Mouse (Mus musculus) monocyte, adult 2 months (primary cell): ENCODE data around the gene Caprin1.

ENCODE experiments used
- DNase-seq, 2 experiments: peaks; one replicate each; pipeline ENCODE4 v3.0.0; 2022; ENCODE audit warnings: low spot score in 2 of 2, low read depth in 1 of 2

The Caprin1 gene

DNA sequence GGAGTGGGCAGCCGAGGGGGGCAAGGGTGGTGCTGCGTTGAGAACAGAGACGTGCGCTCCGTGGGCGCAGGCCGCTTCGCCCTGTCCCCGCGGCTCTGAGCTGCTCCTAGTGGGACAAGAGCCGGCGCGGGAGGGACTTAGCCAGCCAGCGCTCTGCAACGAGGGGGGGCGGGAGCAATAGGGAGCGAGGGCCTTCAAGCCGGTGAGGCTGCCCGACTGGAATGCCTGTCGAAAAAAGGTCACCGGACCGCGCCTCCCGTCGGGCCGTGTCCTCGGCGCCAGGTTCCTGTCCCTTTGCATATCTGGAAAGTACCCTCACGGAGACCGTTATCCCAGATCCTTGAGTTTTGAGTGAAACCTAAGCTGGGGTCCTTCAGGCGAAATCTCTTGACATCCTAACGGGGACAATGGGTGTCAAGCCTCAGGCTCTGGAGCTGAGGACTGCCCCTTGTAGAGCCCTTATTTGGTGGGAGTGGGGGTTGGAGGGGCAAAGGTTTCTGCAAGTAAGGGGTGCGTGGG lies at the start of gene Caprin1:
Gene Caprin1 (minus strand): TSS at position 159 of the 519 bp plus-strand sequence.
- DNase-seq: peak; percentile 84 to 90

DNA sequence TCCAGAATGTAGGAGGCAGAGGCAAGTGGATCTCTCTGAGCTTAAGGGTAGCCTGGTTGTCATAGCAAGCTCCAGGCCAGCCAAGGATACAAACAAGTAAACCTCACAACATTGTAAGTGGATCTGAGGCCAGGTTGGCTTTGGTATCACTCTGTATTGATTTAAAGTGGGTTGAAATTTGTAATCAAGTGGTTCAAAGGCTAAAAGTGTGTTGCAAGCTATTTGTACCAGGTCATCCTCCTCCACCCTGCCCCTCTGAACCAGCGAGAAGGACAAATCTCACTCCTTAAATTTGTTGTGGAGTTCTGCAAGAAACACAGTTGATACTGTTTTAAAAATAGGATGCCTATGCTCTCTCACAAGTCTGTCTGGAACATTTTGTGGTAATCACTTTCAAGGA lies 49.4 kb upstream of the Caprin1 start:
- DNase-seq: no peak

DNA sequence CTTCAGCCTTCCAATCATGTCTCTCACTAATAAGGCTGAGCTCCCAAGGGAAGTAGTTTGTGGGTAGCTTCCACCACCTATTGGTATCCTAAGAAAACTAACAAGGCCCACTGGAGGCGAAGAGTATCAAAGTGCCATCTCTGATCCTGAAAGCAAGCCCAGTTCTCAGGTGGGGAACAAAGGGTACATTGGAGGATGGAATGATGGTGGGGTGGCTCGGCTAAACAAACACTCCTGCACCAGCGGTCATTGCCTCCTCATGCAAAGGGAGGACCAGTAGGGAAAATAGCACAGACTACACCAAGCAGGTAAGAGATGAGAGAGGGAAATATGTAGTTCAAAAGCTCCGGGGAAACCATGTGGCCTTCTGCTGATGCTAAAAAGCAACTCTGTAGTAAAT lies 48.8 kb upstream of the Caprin1 start:
- DNase-seq: no peak

DNA sequence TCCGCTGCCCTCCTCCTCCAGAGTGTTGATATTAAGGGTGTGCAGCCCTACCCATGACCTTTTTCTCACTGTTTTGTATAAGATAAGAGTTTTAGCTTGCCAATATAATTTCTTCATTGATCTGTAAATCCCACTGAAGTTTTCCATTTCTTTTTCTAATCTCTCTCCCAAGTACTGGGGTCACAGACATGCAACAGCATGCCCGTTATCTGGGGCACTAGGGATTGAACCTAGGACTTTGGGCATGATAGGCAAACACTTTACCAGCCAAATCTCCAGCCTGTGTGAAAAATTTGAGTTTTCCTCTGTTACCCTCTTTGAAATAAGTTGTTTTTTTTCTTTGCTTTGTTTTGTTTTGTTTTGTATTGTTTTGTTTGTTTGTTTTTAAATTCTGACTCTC lies 46.6 kb upstream of the Caprin1 start:
- no peak for DNase-seq

DNA sequence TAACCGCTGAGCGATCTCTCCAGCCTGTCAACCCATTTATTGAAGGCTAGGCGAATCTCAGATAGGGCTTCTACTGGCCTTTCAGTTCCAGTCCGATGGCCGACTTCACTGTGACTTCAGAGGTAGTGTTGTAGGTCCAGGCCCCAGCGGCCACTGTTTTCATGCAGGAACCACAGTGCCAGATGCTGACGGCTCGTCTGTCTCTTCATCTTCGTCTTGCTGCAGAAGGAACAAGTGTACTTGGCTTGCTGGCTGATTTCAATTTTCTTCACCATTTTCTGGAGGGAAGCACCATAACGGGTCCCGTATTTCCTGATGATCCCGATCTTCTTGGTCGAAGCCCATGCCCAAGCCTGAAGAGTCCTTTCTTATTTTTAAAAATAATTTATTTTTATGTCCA lies 45.9 kb upstream of the Caprin1 start:
- no peak for DNase-seq

DNA sequence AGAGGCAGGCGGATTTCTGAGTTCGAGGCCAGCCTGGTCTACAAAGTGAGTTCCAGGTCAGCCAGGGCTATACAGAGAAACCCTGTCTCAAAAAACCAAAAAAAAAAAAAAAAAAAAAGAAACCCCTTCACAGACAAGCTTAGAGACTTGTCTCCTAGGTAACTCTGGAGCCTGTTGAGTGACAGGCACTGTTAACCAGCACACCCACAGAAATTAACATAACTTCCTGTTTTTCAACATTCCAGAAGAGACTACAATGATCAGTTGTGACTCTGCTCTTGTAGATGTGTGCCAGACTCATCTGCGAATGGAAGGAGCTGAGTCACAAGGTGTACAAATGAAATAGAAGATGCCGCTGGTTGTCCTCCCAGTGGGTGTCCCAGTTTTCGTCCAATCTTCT lies 44.9 kb upstream of the Caprin1 start:
- DNase-seq: no peak

DNA sequence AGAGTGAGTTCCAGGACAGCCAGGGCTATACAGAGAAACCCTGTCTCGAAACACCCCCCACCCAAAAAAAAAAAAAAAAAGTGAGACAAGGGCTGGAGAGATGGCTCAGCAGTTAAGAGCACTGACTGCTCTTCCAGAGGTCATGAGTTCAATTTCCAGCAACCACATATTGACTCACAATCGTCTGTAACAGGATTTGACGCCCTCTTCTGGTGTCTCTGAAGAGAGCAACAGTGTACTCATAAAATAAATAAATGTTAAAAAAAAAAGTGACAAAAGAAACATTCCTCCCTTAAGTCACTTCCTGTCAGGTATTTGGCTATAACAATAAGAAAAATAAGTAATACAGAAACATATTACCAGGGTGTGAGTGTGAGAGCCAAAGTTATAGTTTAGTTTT lies 41.0 kb upstream of the Caprin1 start:
- no peak for DNase-seq

DNA sequence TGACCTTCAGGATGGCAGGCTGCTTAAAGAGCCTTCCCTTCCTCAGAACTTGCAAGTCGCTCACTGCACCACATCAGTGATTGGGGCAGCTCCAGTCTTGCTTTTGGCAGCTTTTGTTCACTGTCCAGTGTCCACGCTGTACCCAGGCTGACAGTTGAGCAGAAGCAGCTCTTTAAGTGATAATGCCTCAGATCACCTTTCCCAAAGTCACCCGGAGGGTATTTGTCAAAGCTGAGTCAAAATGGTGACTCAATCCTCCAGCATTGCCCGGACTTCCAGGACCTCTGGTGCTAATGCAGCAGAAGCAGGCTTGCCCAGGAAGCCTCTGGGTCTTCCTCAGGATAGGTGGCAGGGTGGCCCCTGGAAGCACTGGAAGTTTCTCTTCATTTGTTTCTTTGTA lies 39.7 kb upstream of the Caprin1 start:
- DNase-seq: no peak

DNA sequence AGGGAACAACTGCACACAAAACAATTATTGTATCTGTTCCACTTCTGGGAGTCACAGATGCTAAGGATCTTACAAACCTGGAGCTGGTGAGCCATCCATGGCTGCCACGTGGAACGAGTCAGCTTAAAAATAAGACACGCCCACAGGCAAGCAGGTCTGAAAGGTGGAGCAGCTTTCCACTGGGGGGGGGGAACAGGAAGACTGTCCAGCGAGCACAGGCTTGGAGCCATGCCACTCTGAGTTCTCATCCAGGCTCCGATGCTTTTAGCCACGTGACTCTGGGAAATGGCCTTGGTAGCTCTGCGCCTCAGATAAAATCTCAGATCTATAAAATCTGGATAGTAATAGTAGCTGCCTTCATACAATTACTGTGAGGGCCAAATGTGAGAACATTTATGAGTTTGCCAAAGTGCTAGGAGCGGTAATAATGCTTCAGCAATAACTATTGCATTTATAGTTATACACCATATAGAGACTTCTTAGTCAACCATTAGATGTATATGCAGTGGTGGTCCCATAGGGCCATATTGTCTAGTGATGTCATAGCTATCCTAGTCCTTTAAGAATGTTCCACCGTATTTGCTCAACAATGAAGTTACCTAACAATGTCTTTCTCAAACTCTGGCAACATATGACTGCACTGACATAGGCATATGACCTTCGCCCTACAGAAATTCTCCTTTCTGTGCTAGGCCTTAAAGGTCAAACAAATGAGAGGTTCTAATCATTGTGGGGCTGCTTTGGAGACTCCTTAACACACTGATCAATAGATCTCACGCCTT lies 38.4 kb upstream of the Caprin1 start:
- no peak for DNase-seq

DNA sequence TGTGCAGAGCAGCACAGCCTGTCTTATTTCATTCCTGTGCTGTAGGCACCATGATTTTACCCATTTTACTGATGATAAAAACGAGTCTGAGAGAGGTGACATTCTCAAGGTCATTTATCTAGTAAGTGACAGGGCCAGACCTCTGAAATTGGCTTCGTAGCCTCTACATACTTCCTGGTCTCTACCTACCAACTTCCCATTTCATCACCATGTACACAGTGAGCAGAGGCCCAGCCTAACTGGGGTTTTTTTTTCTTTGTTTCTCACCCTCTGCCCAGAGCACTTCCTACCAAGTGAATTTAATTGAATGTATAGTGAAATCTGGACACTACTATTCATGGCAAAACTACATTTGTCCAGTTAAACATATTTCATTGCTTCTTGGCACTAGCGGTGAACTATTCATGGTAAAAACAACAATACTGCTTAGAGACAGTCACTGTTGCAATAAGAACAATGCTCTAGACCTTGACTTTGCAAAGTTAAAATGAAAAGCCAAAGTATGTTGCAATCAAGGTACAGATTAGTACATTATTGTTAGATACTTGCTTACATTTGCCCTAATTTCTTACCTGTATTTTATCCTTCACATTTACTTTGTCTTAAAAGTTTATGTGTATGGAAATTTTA lies 36.5 kb upstream of the Caprin1 start:
- no peak for DNase-seq

DNA sequence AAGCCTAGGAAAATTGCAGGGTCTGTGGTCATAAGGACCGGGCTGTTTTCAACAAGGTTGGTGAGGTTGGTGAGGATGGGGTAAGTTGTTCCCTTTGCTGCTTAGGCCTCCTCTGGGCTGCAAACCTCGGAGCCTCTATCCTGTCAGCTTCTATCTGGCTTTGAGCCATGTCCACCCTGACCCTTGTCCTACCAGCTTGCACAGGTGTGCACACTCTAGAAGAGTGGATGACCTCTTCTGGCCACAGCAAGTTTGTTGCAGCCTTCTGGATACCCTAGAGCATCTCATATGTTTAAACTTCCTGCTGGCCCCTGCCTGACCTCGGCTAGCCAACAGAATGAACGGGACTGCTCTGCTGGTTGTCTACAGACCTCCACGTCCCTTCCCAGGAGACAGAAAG lies 35.5 kb upstream of the Caprin1 start:
- DNase-seq: no peak

DNA sequence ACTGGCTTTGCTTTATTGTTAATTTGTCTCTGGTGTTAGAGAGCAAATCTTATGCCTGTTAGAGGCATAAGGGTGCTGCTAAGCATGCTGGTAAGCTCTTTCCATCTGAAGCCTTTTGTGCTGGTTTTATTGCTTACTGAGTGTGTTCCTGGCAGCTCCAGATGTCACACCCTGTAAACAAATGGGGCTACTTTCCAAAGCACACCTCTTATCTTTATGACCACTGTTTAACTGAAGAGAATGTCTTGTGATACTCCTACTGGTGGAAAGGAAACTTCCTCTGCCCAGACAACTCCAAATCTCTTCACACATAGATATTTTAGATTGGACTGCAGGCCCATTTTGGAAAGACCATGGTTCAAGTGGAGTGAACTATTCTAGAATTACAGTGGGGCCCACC lies 31.5 kb upstream of the Caprin1 start:
- no peak for DNase-seq

DNA sequence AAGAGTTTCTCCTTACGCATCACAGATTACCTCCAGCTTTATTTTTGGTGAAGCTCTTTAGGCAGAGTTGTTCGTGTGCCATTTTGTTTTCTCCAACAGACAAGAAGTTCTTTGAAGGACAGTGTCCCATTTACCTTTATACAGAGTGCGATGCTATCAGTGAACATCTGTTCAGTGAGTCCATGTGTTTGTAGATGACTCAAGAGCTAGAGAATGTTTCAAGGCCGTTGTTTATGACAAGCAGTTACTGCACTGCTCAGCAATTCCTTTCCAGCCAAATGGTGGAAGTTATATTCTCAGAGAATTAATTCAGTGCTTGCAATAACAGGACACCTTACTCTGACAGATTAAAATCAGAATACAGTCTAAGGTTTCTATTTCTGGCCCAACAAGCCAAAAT lies 27.5 kb upstream of the Caprin1 start:
- DNase-seq: no peak

DNA sequence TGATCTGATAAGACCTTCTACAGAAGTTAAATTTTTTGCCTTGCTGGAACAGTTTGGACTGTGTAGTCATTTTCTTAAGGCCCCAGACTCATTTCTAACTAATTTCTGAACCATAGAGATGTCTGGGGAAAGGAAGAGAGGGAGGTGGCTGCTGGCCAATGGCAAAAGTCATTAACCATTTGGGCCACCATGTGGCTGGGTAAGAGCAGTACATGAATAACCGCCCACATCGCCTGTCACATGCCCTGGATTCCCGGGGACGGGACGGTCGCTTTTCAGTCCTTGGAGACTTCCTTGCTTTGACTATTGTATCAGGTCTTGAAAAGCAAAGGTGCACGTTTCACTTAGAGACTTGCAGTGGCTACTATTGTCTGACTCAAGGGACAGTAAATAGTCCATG lies 25.1 kb upstream of the Caprin1 start:
- DNase-seq: no peak

DNA sequence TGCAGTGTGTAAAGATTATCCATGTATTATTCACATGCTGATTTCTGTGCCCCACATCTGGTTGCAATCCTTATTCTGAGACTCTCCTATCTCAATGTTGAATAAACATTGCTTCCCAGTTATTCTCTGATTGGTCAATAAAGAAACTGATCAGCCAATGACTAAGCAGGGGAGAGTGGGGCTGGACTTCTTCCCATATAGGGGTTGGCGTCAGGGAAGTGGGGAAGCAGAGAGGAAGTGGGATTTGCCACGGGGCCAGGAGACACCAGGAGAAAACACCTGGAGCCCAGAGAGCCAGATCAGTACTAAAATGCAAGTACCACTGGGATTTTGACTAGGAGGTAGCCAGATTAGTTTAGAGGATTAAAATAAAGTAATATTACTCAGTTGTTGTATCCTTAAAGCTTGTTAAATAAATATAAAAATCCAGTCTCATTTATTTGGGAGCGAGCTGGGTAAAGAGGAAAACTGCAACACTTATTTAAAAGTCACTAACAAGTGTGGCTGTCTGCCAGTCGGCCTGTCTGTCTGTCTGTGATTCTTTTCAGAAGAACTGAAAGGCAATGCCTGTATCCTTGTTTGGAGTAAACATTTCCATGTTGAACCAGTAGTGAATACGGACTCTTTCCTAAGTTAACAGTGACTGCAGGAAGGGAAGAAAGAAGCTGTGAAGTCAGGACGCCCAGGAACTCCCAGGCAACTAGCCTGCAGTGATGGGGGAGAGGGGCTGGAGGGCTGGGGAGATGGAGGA lies 19.9 kb upstream of the Caprin1 start:
- DNase-seq: no peak

DNA sequence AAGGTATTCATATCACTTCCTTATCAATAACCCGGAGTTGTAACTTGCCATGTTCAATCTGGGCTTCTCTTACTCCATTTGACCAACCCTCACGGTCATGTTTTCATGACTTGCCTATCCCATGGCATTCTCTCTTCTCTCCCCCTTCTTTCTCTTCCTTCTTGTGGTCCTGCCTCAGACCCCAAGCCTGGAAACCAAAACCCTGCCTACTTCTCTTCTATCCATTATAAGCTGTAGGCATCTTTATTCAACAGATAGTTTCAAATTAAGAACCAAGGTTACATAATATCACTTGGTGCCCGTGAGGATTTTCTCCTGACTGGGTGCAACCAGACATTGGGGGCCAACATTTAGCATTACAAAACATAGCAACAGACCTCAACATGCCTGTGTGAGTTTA lies 18.5 kb upstream of the Caprin1 start:
- DNase-seq: no peak

DNA sequence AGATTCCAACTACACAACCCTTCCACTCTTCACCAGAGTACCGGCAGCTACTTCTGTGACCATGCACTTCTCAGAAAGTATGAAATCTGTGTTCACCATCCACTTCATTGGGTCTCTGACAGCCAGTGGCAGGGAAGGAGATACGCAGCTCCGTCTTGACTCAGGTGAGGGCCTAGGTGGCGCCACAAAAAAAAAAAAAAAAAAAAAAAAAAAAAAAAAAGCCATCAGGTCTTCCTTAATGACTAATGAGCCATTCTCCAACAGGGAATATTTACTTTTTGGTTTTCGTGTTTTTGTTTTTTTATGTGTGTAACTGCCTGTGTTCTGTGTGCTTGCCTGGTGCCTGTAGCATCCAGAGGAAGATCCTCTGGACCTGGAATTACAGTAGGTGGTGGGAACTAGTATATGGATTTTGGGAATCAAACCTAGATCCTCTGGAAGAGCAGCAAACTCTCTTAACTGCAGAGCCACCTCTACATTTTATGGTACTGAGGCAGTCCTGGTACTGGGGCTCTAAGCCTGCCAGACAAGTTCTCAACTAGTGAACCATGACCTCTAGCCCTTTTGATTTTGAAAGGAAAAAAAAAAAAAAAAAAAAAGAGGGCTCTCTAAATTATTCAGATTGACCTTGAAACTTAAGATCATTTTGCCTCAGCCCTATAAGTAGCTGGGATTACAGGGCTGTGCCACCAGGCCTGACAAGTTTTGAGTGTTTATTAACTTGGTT lies 14.2 kb upstream of the Caprin1 start:
- no peak for DNase-seq

DNA sequence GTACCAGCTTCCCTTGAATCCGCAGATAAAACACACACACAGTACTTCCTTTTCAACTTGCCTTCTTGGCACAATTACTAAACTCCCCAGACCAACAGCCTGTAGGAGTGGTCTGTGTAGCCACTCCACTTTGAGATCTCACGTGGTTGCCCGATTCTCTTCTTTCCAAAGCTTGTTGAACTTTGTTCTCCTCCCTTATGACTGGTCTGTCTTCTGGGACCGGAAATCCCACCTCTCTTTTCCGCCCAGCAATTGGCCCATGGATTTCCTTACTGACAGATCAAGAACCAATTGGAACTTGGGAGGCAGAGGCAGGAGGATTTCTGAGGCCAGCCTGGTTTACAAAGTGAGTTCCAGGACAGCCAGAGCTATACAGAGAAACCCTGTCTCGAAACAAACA lies 13.0 kb upstream of the Caprin1 start:
- DNase-seq: no peak

DNA sequence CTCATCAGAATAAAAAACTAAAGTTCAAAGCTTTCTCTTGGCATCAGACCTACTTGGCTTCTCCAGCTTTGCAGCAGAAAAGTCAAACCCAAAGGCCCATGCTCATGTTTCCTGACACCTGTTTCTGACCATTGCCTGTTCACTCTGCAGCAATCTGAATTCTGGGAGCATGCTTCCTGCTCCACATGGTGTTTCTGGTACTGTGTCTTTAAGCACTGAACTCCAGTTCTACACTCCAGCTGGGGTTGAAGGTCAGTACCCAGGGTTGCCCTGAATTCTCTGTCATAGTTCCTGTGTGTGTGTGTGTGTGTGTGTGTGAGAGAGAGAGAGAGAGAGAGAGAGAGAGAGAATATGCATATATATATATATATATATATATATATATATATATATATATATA lies 11.0 kb upstream of the Caprin1 start:
- no peak for DNase-seq

DNA sequence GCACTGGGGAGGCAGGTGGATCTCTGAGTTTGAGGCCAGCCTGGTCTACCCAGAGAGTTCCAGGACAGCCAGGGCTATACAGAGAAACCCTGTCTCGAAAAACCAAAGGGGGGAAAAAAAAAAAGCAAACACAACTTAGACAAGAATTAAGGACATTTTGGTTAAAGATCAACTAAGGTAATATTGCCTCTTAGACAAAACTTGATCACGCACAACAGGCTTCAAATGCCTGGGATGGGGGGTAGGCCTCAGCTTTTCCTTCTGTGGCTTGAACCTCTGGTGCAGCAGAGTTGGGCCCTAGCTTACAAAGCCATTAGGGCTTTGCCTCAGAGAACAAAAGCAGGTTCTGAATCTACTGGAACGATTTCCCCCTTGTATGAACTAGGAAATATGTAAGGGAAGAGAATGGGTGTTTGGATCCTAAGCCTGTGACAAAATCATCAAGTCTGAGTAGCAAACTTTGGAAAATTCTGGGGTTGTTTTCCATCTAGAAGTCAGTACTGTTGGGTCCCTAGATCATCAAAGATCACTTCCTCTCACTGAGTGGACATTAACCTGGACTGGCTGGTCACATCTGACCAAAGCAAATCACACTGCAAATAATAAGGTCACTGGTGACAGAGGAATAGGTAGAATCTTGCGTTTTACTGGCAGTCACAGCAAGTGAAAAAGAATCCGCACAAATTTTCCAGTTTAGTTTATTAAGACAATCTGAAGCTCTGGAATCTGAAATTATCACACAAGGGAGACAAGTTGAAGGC lies 6.5 kb upstream of the Caprin1 start:
- DNase-seq: no peak

DNA sequence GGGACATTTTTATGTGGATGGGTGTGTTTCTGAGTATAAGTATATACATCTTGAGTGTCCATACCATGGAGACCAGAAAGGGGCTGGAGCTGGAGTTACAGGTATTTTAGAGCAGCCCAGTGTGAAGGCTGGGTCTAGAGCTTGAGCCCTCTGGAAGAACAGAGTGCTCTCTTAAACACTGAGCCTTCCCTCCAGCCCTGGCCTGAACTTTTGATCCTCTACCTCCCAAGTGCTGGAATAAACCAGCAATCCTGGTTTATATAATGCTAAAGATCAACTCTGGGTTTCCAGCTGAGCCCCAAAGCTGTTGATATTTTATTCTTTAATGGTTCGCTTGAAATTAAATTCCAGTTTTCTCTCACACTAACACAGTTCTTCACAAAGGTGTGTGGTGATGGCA lies 5.0 kb upstream of the Caprin1 start:
- no peak for DNase-seq
